Mouse (Mus musculus) skeletal muscle tissue, adult 2 months (tissue): ENCODE results near the gene Ppp1r14d.

Experiments used
- DNase-seq: peaks from one replicate; pipeline ENCODE4 v3.0.0-alpha.2; 2012; ENCODE audit warnings: low read depth, low spot score

The Ppp1r14d gene

GRCm38 (mm10) chr2:119172862-119173576 is 56.7 kb downstream of the Ppp1r14d start:
- DNase-seq, result no peak

- DNase-seq, result no peak
Observed at GRCm38 (mm10) chr2:119172446-119172845, 57.3 kb downstream of the Ppp1r14d start.

GRCm38 (mm10) chr2:119171574-119171973 is 58.1 kb downstream of the Ppp1r14d start:
- DNase-seq, result no peak

- no peak for DNase-seq
Observed at GRCm38 (mm10) chr2:119170282-119170681, 59.4 kb downstream of the Ppp1r14d start.
